Mouse (Mus musculus): ENCODE measurements around the gene Cfap36.

DNA sequence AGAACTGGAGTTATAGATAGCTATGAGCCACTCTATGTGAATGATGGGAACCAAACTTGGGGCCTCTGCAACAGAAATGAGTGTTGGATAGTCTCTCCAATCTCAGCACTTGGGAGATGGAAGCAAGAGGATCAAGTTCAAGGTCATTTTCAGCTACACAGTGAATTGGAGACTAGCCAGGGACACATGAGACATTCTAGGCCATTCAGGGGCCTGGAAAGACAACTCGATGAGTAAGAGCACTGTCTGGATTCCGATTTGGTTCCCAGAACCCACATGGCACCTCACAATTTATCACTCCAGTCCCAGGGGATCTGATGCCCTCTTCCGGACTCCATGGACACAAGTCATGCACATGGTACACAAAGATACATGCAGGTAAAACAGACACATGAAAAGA lies 8.7 kb downstream of the Cfap36 start:
- TF ChIP-seq CTCF (IDR thresholded peaks at IDR 0.05; ENCODE audit: insufficient read depth, low read depth, low read length) (no peak), POLR2A (IDR thresholded peaks at IDR 0.05; ENCODE audit: insufficient read depth, low read depth, low read length) (no peak)
